Mouse (Mus musculus) frontal cortex, postnatal 14 days (tissue): Measurements from ENCODE around the gene Bcas1.
A peak's percentile ranks its signal among the peaks of the same experiment; 100 is the strongest.
"Not testable (repeated sequence)": the region's sequence is repeated elsewhere in the genome, so short reads cannot be mapped to it uniquely, and the experiment has no call there.

Experiments used
- DNase-seq, 2 experiments: peaks; one replicate each; pipeline ENCODE4 v3.0.0; 2022; ENCODE audit warnings: low spot score in 2 of 2

Bcas1 gene

GRCm38 (mm10) chr2:170427704-170428103 is at the start of gene Bcas1:
Gene Bcas1, minus strand, starts transcription at chr2:170427845.
- no peak for DNase-seq

- no peak for DNase-seq
These were observed 49.0 kb upstream of the Bcas1 start for GRCm38 (mm10) chr2:170476643-170477042.

- DNase-seq: no peak
These were observed 48.6 kb upstream of the Bcas1 start for GRCm38 (mm10) chr2:170476215-170476614.

GRCm38 (mm10) chr2:170475164-170475563 is 47.5 kb upstream of the Bcas1 start:
- no peak for DNase-seq

- no peak for DNase-seq
These were observed 46.5 kb upstream of the Bcas1 start for GRCm38 (mm10) chr2:170474125-170474524.

- DNase-seq: no peak
These were observed 42.9 kb upstream of the Bcas1 start for GRCm38 (mm10) chr2:170470591-170470990.

GRCm38 (mm10) chr2:170469616-170470308 is 42.1 kb upstream of the Bcas1 start:
- DNase-seq: peak in 1 of 2 experiments; percentile 14

- DNase-seq: no peak
These were observed 40.4 kb upstream of the Bcas1 start for GRCm38 (mm10) chr2:170468009-170468408.

GRCm38 (mm10) chr2:170464817-170465216 is 37.2 kb upstream of the Bcas1 start:
- no peak for DNase-seq

- DNase-seq: no peak
These were observed 34.0 kb upstream of the Bcas1 start for GRCm38 (mm10) chr2:170461652-170462051.

GRCm38 (mm10) chr2:170459805-170460204 is 32.2 kb upstream of the Bcas1 start:
- DNase-seq: no peak

- no peak for DNase-seq
These were observed 31.5 kb upstream of the Bcas1 start for GRCm38 (mm10) chr2:170459183-170459582.

GRCm38 (mm10) chr2:170453809-170454208 is 26.2 kb upstream of the Bcas1 start:
- DNase-seq: not testable (repeated sequence)

GRCm38 (mm10) chr2:170450933-170451332 is 23.3 kb upstream of the Bcas1 start:
- peak; percentile 33 to 74 for DNase-seq

GRCm38 (mm10) chr2:170447651-170448050 is 20.0 kb upstream of the Bcas1 start:
- DNase-seq: no peak

GRCm38 (mm10) chr2:170446843-170447383 is 19.3 kb upstream of the Bcas1 start:
- DNase-seq: no peak

GRCm38 (mm10) chr2:170445861-170446260 is 18.2 kb upstream of the Bcas1 start:
- DNase-seq: no peak

GRCm38 (mm10) chr2:170442535-170442934 is 14.9 kb upstream of the Bcas1 start:
- peak in 1 of 2 experiments; percentile 15 for DNase-seq

- no peak for DNase-seq
These were observed 11.1 kb upstream of the Bcas1 start for GRCm38 (mm10) chr2:170438782-170439181.

GRCm38 (mm10) chr2:170436204-170436603 is 8.6 kb upstream of the Bcas1 start:
- DNase-seq: no peak

- no peak for DNase-seq
These were observed 4.5 kb upstream of the Bcas1 start for GRCm38 (mm10) chr2:170432152-170432551.

- no peak for DNase-seq
These were observed 1.3 kb upstream of the Bcas1 start for GRCm38 (mm10) chr2:170428966-170429365.

- no peak for DNase-seq
These were observed 3.5 kb downstream of the Bcas1 start for GRCm38 (mm10) chr2:170424131-170424530.

GRCm38 (mm10) chr2:170421924-170422323 is 5.7 kb downstream of the Bcas1 start:
- no peak for DNase-seq
